Mouse (Mus musculus) left cerebral cortex, postnatal 10 days (tissue): ENCODE measurements around the gene Fgf14. TPM values are rescaled to one million over a fixed set of nuclear protein-coding genes. Genes with fewer than 3 reads are reported as not detected.

ENCODE experiments used
- DNase-seq, 2 experiments: peaks; one replicate each; pipeline ENCODE4 v3.0.0; 2021 to 2022; ENCODE audit warnings: low spot score in 2 of 2, mixed read lengths in 1 of 2; ENCODE audit errors: extremely low spot score in 1 of 2
- intact Hi-C: fragments of 180-260 bp; cut with DNase I; formaldehyde crosslinking; loops from one replicate; pipeline ENCODE4 v1.15.1; 2025
- total RNA-seq, 2 experiments: library from RNA; stranded (reverse); gene quantifications; 2 replicates each; pipeline ENCODE4 v1.2.3; 2021

Gene Fgf14
- total RNA-seq, 2 experiments from 2014 or later = 50.3 TPM

DNA sequence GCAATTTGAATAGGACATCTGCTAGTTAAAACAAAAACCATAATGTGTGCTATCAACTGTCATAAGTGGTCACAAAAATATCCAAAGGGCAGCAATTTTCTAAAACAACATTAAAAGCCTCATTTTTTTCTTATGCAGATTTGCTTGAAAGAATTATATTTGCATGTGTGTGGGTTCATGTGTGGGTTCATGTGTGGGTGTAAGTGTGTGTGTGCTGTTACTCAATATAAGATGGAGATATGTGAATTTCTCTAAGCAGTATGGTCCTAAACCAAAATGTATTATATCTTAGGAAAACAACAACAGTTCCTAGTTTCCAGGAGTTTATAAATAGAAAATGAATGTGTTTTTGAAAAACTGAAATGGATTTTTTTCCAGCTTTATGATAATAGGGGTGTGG is 413.7 kb downstream of the Fgf14 start:
- intact Hi-C loops = no loop called here
- no peak for DNase-seq

- intact Hi-C loops = no loop called here
- no peak for DNase-seq
Measured at GRCm38 (mm10) chr14:124247517-124247916, 429.4 kb downstream of the Fgf14 start.

DNA sequence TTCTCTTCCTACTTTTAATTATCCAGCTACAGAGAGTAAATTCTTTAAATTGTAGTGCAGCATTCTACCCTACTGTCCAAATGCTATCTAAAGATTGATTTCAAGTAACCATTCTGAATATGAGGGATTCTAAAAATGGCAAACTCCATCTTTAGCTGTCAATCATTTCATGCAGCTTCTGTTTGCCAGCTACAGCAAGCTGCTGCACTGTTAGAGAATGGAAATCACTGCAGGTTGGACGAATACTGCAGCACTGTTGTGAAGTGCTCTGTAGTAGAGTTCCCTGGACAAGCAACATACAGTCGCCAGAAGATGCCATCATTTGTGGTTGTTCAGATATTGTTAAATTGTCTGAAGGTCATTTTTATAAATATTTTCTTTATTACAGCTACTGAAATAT is 453.5 kb downstream of the Fgf14 start:
- DNase-seq = peak in 1 of 2 experiments; percentile 6
- intact Hi-C loops = no loop called here

GRCm38 (mm10) chr14:124222447-124222846 is 454.5 kb downstream of the Fgf14 start:
- peak in 1 of 2 experiments; percentile 26 for DNase-seq
- intact Hi-C loops = no loop called here

DNA sequence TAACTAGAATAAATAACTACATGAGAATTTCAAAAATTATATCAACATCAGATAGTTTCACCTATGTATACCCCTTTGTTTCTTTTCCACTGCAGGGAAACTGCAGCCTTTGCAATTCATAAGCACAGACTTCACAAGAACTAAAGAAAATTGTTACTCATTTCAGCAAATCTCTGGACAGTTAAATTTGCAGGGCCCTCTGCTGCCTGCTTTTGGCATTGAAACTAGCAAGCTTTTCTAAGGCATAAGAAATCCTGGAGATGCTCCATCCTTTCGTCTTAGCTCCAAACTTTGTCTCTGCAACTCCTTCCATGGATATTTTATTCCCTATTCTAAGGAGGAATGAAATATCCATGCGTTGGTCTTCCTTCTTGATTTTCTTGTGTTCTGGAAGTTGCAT is 455.9 kb downstream of the Fgf14 start:
- peak; percentile 16 to 23 for DNase-seq

GRCm38 (mm10) chr14:124195806-124196205 is 481.1 kb downstream of the Fgf14 start:
- DNase-seq = peak; percentile 28 to 63

More for the DNA sequence above, 455.9 kb downstream of the Fgf14 start:
- intact Hi-C loops = no loop called here

GRCm38 (mm10) chr14:124195331-124195730 is 481.6 kb downstream of the Fgf14 start:
- intact Hi-C loops = loop anchor here (10.0 kb wide), 1 partner anchor 441 kb away; no protein-coding TSS in a partner anchor
- DNase-seq = no peak

More at GRCm38 (mm10) chr14:124195806-124196205, 481.1 kb downstream of the Fgf14 start:
- intact Hi-C loops = loop anchor here (10.0 kb wide), 1 partner anchor 441 kb away; no protein-coding TSS in a partner anchor

DNA sequence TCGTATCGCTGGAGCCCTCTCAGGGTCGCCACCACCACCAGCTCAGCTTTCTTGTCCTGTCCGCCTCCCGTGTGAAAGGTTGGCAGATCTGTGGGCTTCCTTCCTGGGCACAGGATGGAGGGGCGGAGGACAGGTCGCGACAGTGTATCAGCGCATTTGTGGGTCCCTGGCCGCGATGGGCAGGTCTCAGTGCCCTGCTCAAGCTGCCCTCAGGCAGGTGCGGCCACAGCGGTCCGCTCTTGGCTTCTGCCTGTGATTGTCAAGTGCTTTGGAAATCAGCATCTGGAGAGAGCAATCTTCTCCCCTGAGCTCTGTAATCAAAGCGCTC is 484.1 kb downstream of the Fgf14 start:
- DNase-seq = no peak
- intact Hi-C loops = loop anchor here (5.0 to 10.0 kb wide), 2 partner anchors 438 to 820 kb away; no protein-coding TSS in a partner anchor

DNA sequence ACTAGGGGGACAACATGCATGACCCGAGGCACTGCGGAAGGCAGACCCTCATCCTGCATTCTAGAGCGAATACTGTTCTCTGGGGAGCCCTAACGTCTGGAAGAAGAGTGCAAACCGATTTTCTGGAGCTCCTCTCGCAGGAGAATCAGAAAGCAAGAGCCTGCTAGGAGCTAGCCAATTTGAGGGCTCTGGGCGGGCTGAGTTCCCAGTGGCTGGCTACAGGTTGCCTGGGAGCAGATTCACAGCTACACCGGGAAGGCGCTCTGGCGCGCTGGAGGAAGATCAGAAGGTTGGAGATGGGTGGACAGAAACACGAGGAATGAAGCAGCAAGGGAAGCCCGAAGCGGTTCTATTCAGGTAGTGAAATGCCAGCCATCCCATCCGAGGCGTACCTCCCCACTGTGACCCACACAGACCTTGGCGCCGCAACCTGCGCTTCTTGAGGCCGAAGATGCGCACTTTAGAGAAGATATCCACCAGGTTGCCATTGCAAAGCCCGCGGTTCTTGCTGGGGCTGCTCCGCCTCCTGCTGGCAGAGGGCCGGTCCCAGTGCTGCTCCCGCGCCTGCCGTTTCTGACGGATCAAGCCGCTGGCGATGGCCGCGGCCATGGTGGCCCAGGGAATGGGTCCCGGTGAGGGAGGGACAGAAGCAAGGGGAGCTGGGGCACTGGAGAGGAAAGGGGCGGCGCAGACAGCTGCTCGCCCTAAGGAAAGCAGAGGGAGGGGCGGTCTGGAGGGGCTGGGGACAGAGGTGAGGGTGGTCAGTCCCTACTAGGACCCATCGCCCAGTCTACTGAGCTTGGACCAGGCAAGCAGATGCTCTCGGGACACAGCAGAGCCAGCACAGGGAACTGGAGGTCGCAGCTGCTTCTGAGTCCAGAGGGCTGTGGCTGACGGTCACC is 484.8 kb downstream of the Fgf14 start:
- peak; percentile 35 to 72 for DNase-seq
- intact Hi-C loops = loop anchor here (5.0 to 10.0 kb wide), 2 partner anchors 437 to 820 kb away; no protein-coding TSS in a partner anchor

DNA sequence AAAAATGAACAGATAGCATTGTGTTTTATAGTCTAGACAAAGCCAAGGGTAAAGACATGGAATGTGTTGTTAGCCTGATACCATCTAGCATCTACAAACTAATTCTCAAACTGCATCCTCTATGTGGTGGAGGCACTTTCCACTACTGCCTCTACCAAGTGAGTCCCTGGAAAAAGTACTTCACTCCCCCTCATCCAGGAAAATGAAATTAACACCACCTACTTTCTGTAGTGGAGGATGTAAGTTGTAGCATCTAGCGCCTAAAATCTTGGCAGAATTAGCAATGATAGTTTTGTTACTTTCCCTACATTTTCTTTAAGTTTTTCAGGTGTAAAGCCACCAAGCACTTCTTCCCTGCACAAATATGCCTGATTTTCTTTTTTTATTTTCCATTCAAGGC is 496.7 kb downstream of the Fgf14 start:
- intact Hi-C loops = no loop called here

DNA sequence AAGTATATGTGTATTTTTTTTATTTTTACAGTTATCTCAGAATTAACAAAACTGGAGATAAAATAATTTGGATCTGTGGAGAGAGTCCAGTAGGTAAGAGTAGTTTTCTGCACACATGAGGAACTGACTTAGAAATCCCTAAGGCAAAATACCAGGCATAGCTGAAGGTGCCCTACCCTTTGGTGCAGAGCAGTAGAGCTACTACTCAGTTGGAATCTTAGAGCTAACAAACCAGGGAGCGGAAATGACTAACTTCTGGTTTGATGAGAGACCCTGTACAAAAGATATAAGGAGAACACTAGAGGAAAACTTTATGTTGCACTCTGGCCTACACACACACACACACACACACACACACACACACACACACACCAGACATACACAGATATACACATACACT is 502.8 kb downstream of the Fgf14 start:
- no peak for DNase-seq
- intact Hi-C loops = no loop called here

More for the DNA sequence above, 496.7 kb downstream of the Fgf14 start:
- DNase-seq = no peak

- intact Hi-C loops = no loop called here
- DNase-seq = no peak
Measured at GRCm38 (mm10) chr14:124163618-124164185, 513.2 kb downstream of the Fgf14 start.

- DNase-seq = no peak
- intact Hi-C loops = no loop called here
Measured at GRCm38 (mm10) chr14:124147378-124147777, 529.5 kb downstream of the Fgf14 start.

DNA sequence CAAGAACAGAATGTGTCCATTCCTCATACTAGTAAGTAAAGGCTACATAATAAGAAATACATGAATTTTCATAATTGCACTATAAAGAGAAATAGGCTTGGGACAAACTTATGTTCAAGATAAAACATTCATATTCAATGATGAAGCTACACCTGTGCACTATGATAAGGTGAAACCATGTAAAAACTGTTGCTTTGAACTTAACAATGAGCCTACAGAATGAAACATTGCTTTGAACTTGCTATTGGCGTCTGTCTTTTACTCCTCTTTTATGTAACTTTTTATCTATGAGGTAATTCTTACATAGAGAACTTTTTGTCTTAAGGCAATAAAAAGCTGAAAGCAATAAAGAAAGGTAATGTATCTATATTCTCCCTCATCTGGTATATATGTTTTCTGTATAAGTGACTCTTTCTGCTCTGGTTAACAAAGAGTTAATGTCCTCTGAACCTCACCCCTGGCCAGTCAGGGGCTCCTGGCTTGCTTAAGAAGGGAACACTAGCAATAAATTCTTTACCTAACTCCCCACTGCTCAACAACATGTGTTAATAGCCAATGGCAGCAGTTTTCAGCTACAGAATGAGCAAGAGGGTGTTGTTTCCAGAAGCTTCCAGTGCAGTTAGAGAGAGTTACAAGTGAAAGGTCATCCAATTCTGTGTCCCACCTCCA is 569.6 kb downstream of the Fgf14 start:
- no peak for DNase-seq
- intact Hi-C loops = no loop called here

- DNase-seq = no peak
- intact Hi-C loops = no loop called here
Measured at GRCm38 (mm10) chr14:124083126-124083525, 593.8 kb downstream of the Fgf14 start.

DNA sequence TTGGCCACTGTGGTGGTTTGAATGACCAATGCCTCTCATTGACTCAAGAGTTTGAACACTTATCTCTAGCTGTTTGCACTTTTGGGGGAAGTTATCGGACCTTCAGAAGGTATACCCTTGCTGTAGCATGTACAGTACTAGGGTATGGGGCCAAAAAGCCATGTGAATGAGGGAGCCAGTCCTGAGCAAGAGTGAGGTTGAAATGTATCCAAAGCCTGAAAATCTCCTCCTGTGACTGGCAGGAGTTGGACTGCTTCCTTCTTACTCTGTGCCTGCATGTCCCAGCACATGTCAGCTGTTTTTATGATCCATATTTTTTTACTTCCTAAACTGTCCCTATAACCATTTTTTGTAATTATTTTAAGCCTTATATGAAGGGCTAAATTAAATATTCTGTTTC is 632.9 kb downstream of the Fgf14 start:
- no peak for DNase-seq
- intact Hi-C loops = no loop called here

GRCm38 (mm10) chr14:124040651-124041050 is 636.3 kb downstream of the Fgf14 start:
- intact Hi-C loops = no loop called here
- peak in 1 of 2 experiments; percentile 22 for DNase-seq

DNA sequence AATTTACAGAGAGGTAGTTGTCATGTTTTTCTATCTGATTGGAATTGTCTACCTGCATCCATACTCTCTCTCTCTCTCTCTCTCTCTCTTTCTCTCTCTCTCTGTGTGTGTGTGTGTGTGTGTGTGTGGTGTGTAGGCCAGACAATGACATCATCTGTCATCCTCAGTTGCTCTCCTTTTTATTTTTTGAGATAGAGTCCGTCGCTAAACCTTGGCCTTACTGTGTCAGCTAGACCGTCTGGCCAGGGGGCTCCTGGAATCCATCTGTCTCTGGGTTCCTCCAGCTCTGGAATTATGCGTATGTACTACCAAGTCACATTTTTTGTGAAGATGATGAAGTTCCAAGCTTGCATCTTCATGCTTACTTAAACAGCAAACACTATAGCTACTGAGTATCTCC is 639.5 kb downstream of the Fgf14 start:
- intact Hi-C loops = no loop called here
- DNase-seq = no peak

- intact Hi-C loops = no loop called here
- DNase-seq = no peak
Measured at GRCm38 (mm10) chr14:124036575-124037205, 640.2 kb downstream of the Fgf14 start.
